ENCODE assay signal across 8 mouse cellular contexts in genomic region chr11:80302536-80302935, GRCm38 (mm10). TPM values are rescaled to one million over a fixed set of nuclear protein-coding genes. Genes with fewer than 3 reads are reported as not detected.
DNase-seq lines count a peak whose midpoint lies in the region; ATAC-seq and TF ChIP-seq lines count a peak whose summit lies in the region.

No protein-coding gene starts in this region.

- H3K4me3 ChIP-seq in embryonic facial prominence, embryonic 13.5 days = peak overlapping the region; percentile 75
- peak overlapping the region; percentile 49; the same call in 1 of the 2 replicates for H3K4me3 ChIP-seq in kidney, adult 2 months (ENCODE audit: insufficient read depth, low read depth, low read length)
- H3K4me3 ChIP-seq in midbrain, embryonic 11.5 days (ENCODE audit: low read depth, low read length) = peak overlapping the region; percentile 79

- WGBS in embryonic facial prominence, embryonic 13.5 days = 1% methylated on average over 11 of the region's 11 CpGs
- 1% methylated on average over 11 of the region's 11 CpGs for WGBS in kidney, adult 2 months
- WGBS in midbrain, embryonic 11.5 days = 2% methylated on average over 11 of the region's 11 CpGs

- intact Hi-C loops in left cerebral cortex, postnatal 4 days (cut with DNase I) = loop anchor here (5.0 kb wide), 1 partner anchor 50 kb away; no protein-coding TSS in a partner anchor

- H3K27me3 ChIP-seq in embryonic facial prominence, embryonic 13.5 days = peaks cover 50% of the 10 kb centered on the region
- peaks cover 5% of the 10 kb centered on the region; the same call in 1 of the 2 replicates for H3K27me3 ChIP-seq in kidney, adult 2 months (replicated peaks; ENCODE audit: control insufficient read depth, insufficient read depth, low read length)
- H3K27me3 ChIP-seq in midbrain, embryonic 11.5 days (ENCODE audit: control insufficient read depth, insufficient read depth, low read length) = no peaks in the 10 kb centered on the region; the same call in 1 of the 2 replicates

- H3K4me1 ChIP-seq in embryonic facial prominence, embryonic 13.5 days = peaks cover 32% of the 10 kb centered on the region
- H3K4me1 ChIP-seq in kidney, adult 2 months (ENCODE audit: control insufficient read depth, insufficient read depth, low read length) = no peaks in the 10 kb centered on the region; the same call in 1 of the 2 replicates
- peaks cover 23% of the 10 kb centered on the region for H3K4me1 ChIP-seq in midbrain, embryonic 11.5 days (ENCODE audit: control insufficient read depth, insufficient read depth, low read length)

- ATAC-seq in embryonic facial prominence, embryonic 13.5 days (ENCODE audit: insufficient number of reproducible peaks, insufficient read depth, low FRiP score, low TSS enrichment, low read depth) = no peak
- peak; percentile 50 for ATAC-seq in midbrain, embryonic 11.5 days (ENCODE audit: low FRiP score)

- 0 out of 2 replicates have a peak overlapping the region, but pooled peaks have one; percentile 78 for H3K9ac ChIP-seq in embryonic facial prominence, embryonic 13.5 days
- H3K9ac ChIP-seq in midbrain, embryonic 11.5 days (ENCODE audit: low read length) = peak overlapping the region; percentile 84

- DNase-seq in ovary, adult 18-20 months (ENCODE audit: low spot score) = peak; percentile 37
- no peak for DNase-seq in ovary, postnatal 10 days (ENCODE audit: low spot score)
- peak; percentile 76 for DNase-seq in heart, adult 8-10 months (ENCODE audit: low spot score)
- DNase-seq in kidney, adult 2 months = peak; percentile 81
- DNase-seq in left cerebral cortex, postnatal 4 days = peak; percentile 44
- DNase-seq in midbrain, embryonic 11.5 days (ENCODE audit: low spot score, missing footprints) = peak; percentile 97
- DNase-seq in skeletal muscle tissue, adult 2 months (ENCODE audit: low read depth, low spot score) = peak; percentile 60

- TF ChIP-seq POLR2A in kidney, adult 2 months (IDR thresholded peaks at IDR 0.05; ENCODE audit: low read depth, low read length) = no peak

- no peaks in the 10 kb centered on the region for H3K36me3 ChIP-seq in embryonic facial prominence, embryonic 13.5 days
- no peaks in the 10 kb centered on the region for H3K36me3 ChIP-seq in kidney, adult 2 months (ENCODE audit: control insufficient read depth, insufficient read depth, low read length)
- no peaks in the 10 kb centered on the region for H3K36me3 ChIP-seq in midbrain, embryonic 11.5 days (ENCODE audit: control insufficient read depth, insufficient read depth, low read length)

- TF ChIP-seq CTCF in kidney, adult 2 months (conservative IDR thresholded peaks at IDR 0.05; ENCODE audit: insufficient read depth, insufficient read length, low read depth, low read length) = no peak

- H3K27ac ChIP-seq in embryonic facial prominence, embryonic 13.5 days = no peak overlapping the region
- H3K27ac ChIP-seq in kidney, adult 2 months (ENCODE audit: insufficient read depth, low read depth, low read length) = no peak overlapping the region
- H3K27ac ChIP-seq in midbrain, embryonic 11.5 days (ENCODE audit: low read depth, low read length) = peak overlapping the region; percentile 82; the same call in 1 of the 2 replicates

- no peaks in the 10 kb centered on the region for H3K9me3 ChIP-seq in embryonic facial prominence, embryonic 13.5 days
- no peaks in the 10 kb centered on the region; the same call in 1 of the 2 replicates for H3K9me3 ChIP-seq in midbrain, embryonic 11.5 days (ENCODE audit: control insufficient read depth, low read length)

- H3K4me2 ChIP-seq in embryonic facial prominence, embryonic 13.5 days = peak overlapping the region; percentile 99
- peak overlapping the region; percentile 92 for H3K4me2 ChIP-seq in midbrain, embryonic 11.5 days

RNA-seq across cellular contexts. Expression of gene Rhbdl3, which starts 1.8 kb away (rescaled TPM):
- polyA plus RNA-seq in embryonic facial prominence, embryonic 13.5 days (2015; fragmentation: Nextera tagmentation; extraction: Ambion mirVana) = 6.1 and 6.6 TPM in 2 replicates
- total RNA-seq in heart, adult 8-10 months (2022) = 10 to 100 TPM in 1 of 4 experiments, 1 to 10 TPM in 3; 6.7 to 10.0 (median 7.8) TPM
- polyA plus RNA-seq in kidney, adult 2 months (2012; rRNA removed) = 2.6 and 2.8 TPM in 2 replicates
- total RNA-seq in left cerebral cortex, postnatal 4 days (2021) = 1 to 10 TPM; 6.3 to 7.1 TPM
- polyA plus RNA-seq in midbrain, embryonic 11.5 days (2014; fragmentation: Nextera tagmentation; extraction: Ambion mirVana) = 14.9 and 15.2 TPM in 2 replicates
